Mouse (Mus musculus): ENCODE results near the gene Islr2. TPM values are rescaled to one million over a fixed set of nuclear protein-coding genes. Genes with fewer than 3 reads are reported as not detected.
A peak's percentile ranks its signal among the peaks of the same experiment; 100 is the strongest.

The Islr2 gene
- polyA plus RNA-seq, 1 experiment from 2014 or later, result 13.2 TPM

GRCm38 (mm10) chr9:58165779-58166178 lies 38.3 kb downstream of the Islr2 start:
- H3K36me3 ChIP-seq (ENCODE audit: control insufficient read depth, insufficient read depth, low read length), result no peaks in the 10 kb centered on the region
- ATAC-seq (ENCODE audit: low read depth), result no peak
- H3K9me3 ChIP-seq (ENCODE audit: control insufficient read depth, low read length), result no peaks in the 10 kb centered on the region
- no peak overlapping the region for H3K27ac ChIP-seq (ENCODE audit: low read depth, low read length)
- no peak overlapping the region for H3K4me2 ChIP-seq (ENCODE audit: low read depth, low read length)
- H3K9ac ChIP-seq (replicated peaks; ENCODE audit: low read depth, low read length), result no peak overlapping the region
- no peaks in the 10 kb centered on the region for H3K27me3 ChIP-seq (ENCODE audit: control insufficient read depth, insufficient read depth, low read length)
- 71% methylated on average over 1 of the region's 1 CpGs for WGBS
- no peak overlapping the region for H3K4me3 ChIP-seq (ENCODE audit: low read depth, low read length)
- H3K4me1 ChIP-seq (ENCODE audit: control insufficient read depth, insufficient read depth, low read length), result no peaks in the 10 kb centered on the region

DNA sequence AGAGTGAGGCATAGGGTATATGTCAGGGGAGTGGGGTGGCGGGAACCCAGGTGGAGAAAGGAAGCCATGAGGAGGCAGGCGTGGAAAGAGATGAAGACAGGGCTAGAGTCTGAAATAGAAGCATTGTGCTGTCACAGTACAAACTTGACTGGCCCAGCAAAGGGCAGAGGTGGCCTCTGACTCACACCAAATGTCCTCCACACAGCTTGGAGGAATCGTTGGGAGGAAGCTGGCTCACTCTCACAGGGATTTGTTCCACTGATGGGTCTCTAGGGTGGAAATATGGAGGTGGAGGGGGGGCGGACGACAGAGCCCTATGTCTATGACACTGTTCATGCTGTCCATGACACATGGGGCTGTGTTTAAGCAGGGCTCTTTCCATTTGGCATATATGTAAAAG lies 41.0 kb downstream of the Islr2 start:
- Histone ChIP-seq H3K9me3 (ENCODE audit: control insufficient read depth, low read length) (no peaks in the 10 kb centered on the region), H3K9ac (replicated peaks; ENCODE audit: low read depth, low read length) (no peak overlapping the region), H3K27ac (ENCODE audit: low read depth, low read length) (no peak overlapping the region), H3K36me3 (ENCODE audit: control insufficient read depth, insufficient read depth, low read length) (no peaks in the 10 kb centered on the region), H3K4me1 (ENCODE audit: control insufficient read depth, insufficient read depth, low read length) (no peaks in the 10 kb centered on the region), H3K4me3 (ENCODE audit: low read depth, low read length) (no peak overlapping the region), H3K4me2 (ENCODE audit: low read depth, low read length) (no peak overlapping the region), H3K27me3 (ENCODE audit: control insufficient read depth, insufficient read depth, low read length) (no peaks in the 10 kb centered on the region)
- no peak for ATAC-seq (ENCODE audit: low read depth)
- 80% methylated on average over 5 of the region's 5 CpGs for WGBS

GRCm38 (mm10) chr9:58162173-58162572 lies 41.9 kb downstream of the Islr2 start:
- Histone ChIP-seq H3K9me3 (ENCODE audit: control insufficient read depth, low read length) (no peaks in the 10 kb centered on the region), H3K27me3 (ENCODE audit: control insufficient read depth, insufficient read depth, low read length) (no peaks in the 10 kb centered on the region), H3K9ac (replicated peaks; ENCODE audit: low read depth, low read length) (no peak overlapping the region), H3K4me2 (ENCODE audit: low read depth, low read length) (no peak overlapping the region), H3K4me3 (ENCODE audit: low read depth, low read length) (no peak overlapping the region), H3K36me3 (ENCODE audit: control insufficient read depth, insufficient read depth, low read length) (no peaks in the 10 kb centered on the region), H3K27ac (ENCODE audit: low read depth, low read length) (no peak overlapping the region), H3K4me1 (ENCODE audit: control insufficient read depth, insufficient read depth, low read length) (no peaks in the 10 kb centered on the region)
- 96% methylated on average over 3 of the region's 3 CpGs for WGBS
- no peak for ATAC-seq (ENCODE audit: low read depth)

- H3K9me3 ChIP-seq (ENCODE audit: control insufficient read depth, low read length), result no peaks in the 10 kb centered on the region
- H3K27ac ChIP-seq (ENCODE audit: low read depth, low read length), result no peak overlapping the region; the same call in 1 of the 2 replicates
- ATAC-seq (ENCODE audit: low read depth), result no peak
- H3K9ac ChIP-seq (replicated peaks; ENCODE audit: low read depth, low read length), result no peak overlapping the region
- no peaks in the 10 kb centered on the region for H3K36me3 ChIP-seq (ENCODE audit: control insufficient read depth, insufficient read depth, low read length)
- H3K27me3 ChIP-seq (ENCODE audit: control insufficient read depth, insufficient read depth, low read length), result no peaks in the 10 kb centered on the region
- H3K4me2 ChIP-seq (ENCODE audit: low read depth, low read length), result no peak overlapping the region
- no peak overlapping the region for H3K4me3 ChIP-seq (ENCODE audit: low read depth, low read length)
- WGBS, result 79% methylated on average over 5 of the region's 5 CpGs
- 0 out of 2 replicates have a peak, but pooled peaks cover 4% of the 10 kb centered on the region for H3K4me1 ChIP-seq (ENCODE audit: control insufficient read depth, insufficient read depth, low read length)
Measured at GRCm38 (mm10) chr9:58160315-58160714, 43.8 kb downstream of the Islr2 start.

DNA sequence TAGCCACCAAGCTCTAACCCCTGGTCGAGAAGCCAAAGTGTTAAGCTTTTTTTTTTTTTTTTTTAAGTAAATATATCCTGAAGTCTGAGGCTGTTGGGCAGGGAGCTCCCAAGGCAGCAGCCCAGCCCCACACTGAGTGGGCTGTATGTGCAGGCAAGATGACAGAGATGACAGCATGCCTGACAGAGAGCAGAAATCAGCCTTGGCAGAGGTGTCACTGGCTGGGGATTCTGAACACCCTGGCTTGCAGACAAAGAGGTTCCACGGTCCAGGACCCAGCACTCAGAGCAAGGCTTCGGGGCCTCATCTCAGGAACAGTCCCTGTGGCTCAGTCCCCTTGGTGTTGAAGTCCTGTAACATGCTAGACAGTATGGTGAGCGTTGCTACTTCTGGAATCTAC lies 44.3 kb downstream of the Islr2 start:
- no peak overlapping the region for H3K9ac ChIP-seq (replicated peaks; ENCODE audit: low read depth, low read length)
- H3K36me3 ChIP-seq (ENCODE audit: control insufficient read depth, insufficient read depth, low read length), result no peaks in the 10 kb centered on the region
- no peak for ATAC-seq (ENCODE audit: low read depth)
- H3K9me3 ChIP-seq (ENCODE audit: control insufficient read depth, low read length), result no peaks in the 10 kb centered on the region
- no peak overlapping the region for H3K4me2 ChIP-seq (ENCODE audit: low read depth, low read length)
- no peak overlapping the region; the same call in 1 of the 2 replicates for H3K27ac ChIP-seq (ENCODE audit: low read depth, low read length)
- 0 out of 2 replicates have a peak, but pooled peaks cover 4% of the 10 kb centered on the region for H3K4me1 ChIP-seq (ENCODE audit: control insufficient read depth, insufficient read depth, low read length)
- H3K27me3 ChIP-seq (ENCODE audit: control insufficient read depth, insufficient read depth, low read length), result no peaks in the 10 kb centered on the region
- WGBS, result 74% methylated on average over 4 of the region's 4 CpGs
- no peak overlapping the region for H3K4me3 ChIP-seq (ENCODE audit: low read depth, low read length)

GRCm38 (mm10) chr9:58158541-58159311 lies 45.4 kb downstream of the Islr2 start:
- 44% methylated on average over 7 of the region's 7 CpGs for WGBS
- Histone ChIP-seq H3K9me3 (ENCODE audit: control insufficient read depth, low read length) (no peaks in the 10 kb centered on the region), H3K27me3 (ENCODE audit: control insufficient read depth, insufficient read depth, low read length) (no peaks in the 10 kb centered on the region), H3K27ac (ENCODE audit: low read depth, low read length) (no peak overlapping the region), H3K36me3 (ENCODE audit: control insufficient read depth, insufficient read depth, low read length) (no peaks in the 10 kb centered on the region), H3K4me1 (ENCODE audit: control insufficient read depth, insufficient read depth, low read length) (0 out of 2 replicates have a peak, but pooled peaks cover 4% of the 10 kb centered on the region), H3K4me3 (ENCODE audit: low read depth, low read length) (no peak overlapping the region), H3K9ac (replicated peaks; ENCODE audit: low read depth, low read length) (no peak overlapping the region), H3K4me2 (ENCODE audit: low read depth, low read length) (no peak overlapping the region)
- ATAC-seq (ENCODE audit: low read depth), result peak; percentile 46; the same call in 1 of the 2 replicates

GRCm38 (mm10) chr9:58157838-58158237 lies 46.3 kb downstream of the Islr2 start:
- Histone ChIP-seq H3K9me3 (ENCODE audit: control insufficient read depth, low read length) (no peaks in the 10 kb centered on the region), H3K36me3 (ENCODE audit: control insufficient read depth, insufficient read depth, low read length) (no peaks in the 10 kb centered on the region), H3K4me1 (ENCODE audit: control insufficient read depth, insufficient read depth, low read length) (0 out of 2 replicates have a peak, but pooled peaks cover 4% of the 10 kb centered on the region), H3K4me2 (ENCODE audit: low read depth, low read length) (no peak overlapping the region), H3K27ac (ENCODE audit: low read depth, low read length) (peak overlapping the region; percentile 22; the same call in 1 of the 2 replicates), H3K27me3 (ENCODE audit: control insufficient read depth, insufficient read depth, low read length) (no peaks in the 10 kb centered on the region), H3K4me3 (ENCODE audit: low read depth, low read length) (peak overlapping the region; percentile 5; the same call in 1 of the 2 replicates), H3K9ac (replicated peaks; ENCODE audit: low read depth, low read length) (no peak overlapping the region; the same call in 1 of the 2 replicates)
- ATAC-seq (ENCODE audit: low read depth), result no peak
- WGBS, result 81% methylated on average over 13 of the region's 13 CpGs

DNA sequence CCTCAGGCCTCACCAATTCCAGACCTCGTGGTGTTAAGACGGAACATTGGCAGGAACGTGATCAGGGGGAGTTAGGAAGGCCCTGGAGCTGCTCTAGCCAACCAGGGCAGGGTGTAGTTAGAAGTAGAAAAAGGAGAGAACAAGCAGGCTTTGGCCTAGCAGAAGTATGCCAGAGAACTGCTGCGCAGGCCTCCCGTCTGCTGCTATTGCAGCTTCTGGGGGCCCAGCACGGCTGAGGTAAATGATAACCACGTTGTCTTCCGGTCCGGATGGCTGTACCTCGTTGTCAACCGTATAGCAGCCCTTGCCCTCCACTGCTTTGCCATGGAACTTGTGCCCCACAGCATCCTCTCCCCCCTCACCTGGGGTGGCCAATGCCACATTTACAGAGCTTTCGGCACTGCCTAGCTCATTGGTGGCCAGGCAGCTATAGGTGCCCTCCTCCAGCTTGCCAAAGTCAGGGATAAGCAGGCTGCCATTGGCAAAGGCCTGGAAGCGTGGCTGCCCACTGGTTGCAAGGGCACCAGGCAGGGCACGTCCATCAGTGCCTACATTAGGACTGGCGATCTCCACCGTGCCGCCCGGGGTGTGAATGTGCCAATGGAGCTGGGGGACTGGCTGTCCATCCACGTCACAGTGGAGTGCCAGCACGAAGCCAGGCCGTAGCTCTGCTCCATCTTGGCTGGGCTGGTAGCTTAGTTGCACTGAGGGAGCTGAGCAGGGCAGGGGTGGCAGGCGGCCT lies 47.1 kb downstream of the Islr2 start:
- WGBS, result 92% methylated on average over 22 of the region's 22 CpGs

GRCm38 (mm10) chr9:58155366-58155765 lies 48.8 kb downstream of the Islr2 start:
- H3K27ac ChIP-seq (ENCODE audit: low read depth, low read length), result 0 out of 2 replicates have a peak overlapping the region, but pooled peaks have one; percentile 16
- 41% methylated on average over 3 of the region's 3 CpGs for WGBS
- no peak overlapping the region for H3K9ac ChIP-seq (replicated peaks; ENCODE audit: low read depth, low read length)
- H3K4me1 ChIP-seq (ENCODE audit: control insufficient read depth, insufficient read depth, low read length), result 0 out of 2 replicates have a peak, but pooled peaks cover 4% of the 10 kb centered on the region
- ATAC-seq (ENCODE audit: low read depth), result 0 out of 2 replicates have a peak, but pooled peaks have one; percentile 42
- no peak overlapping the region for H3K4me3 ChIP-seq (ENCODE audit: low read depth, low read length)
- no peak overlapping the region for H3K4me2 ChIP-seq (ENCODE audit: low read depth, low read length)
- no peaks in the 10 kb centered on the region for H3K36me3 ChIP-seq (ENCODE audit: control insufficient read depth, insufficient read depth, low read length)
- H3K27me3 ChIP-seq (ENCODE audit: control insufficient read depth, insufficient read depth, low read length), result no peaks in the 10 kb centered on the region
- no peaks in the 10 kb centered on the region for H3K9me3 ChIP-seq (ENCODE audit: control insufficient read depth, low read length)

More for the DNA sequence above, 47.1 kb downstream of the Islr2 start:
- Histone ChIP-seq H3K27me3 (ENCODE audit: control insufficient read depth, insufficient read depth, low read length) (no peaks in the 10 kb centered on the region), H3K4me2 (ENCODE audit: low read depth, low read length) (no peak overlapping the region; the same call in 1 of the 2 replicates), H3K27ac (ENCODE audit: low read depth, low read length) (no peak overlapping the region), H3K4me1 (ENCODE audit: control insufficient read depth, insufficient read depth, low read length) (0 out of 2 replicates have a peak, but pooled peaks cover 4% of the 10 kb centered on the region), H3K36me3 (ENCODE audit: control insufficient read depth, insufficient read depth, low read length) (no peaks in the 10 kb centered on the region), H3K9me3 (ENCODE audit: control insufficient read depth, low read length) (no peaks in the 10 kb centered on the region), H3K9ac (replicated peaks; ENCODE audit: low read depth, low read length) (no peak overlapping the region), H3K4me3 (ENCODE audit: low read depth, low read length) (no peak overlapping the region)
- ATAC-seq (ENCODE audit: low read depth), result no peak

Data from neural tube, embryonic 14.5 days (tissue).